In genomic region chr6:61103459-61104234, GRCm38 (mm10) we compare ENCODE assay signal across 24 mouse cellular contexts.
DNase-seq lines count a peak whose midpoint lies in the region; ATAC-seq and TF ChIP-seq lines count a peak whose summit lies in the region.
"Had no signal": no experiment of that assay in that cellular context is flagged by ENCODE, and none has a peak within 500 bp of the region (broad histone marks: within the 10 kb centered on the region; RNA-seq: fewer than 3 reads in every experiment).

No protein-coding gene starts in this region.

- H3K4me1 ChIP-seq in lung, embryonic 14.5 days (ENCODE audit: insufficient read depth) = no peaks in the 10 kb centered on the region
- no peaks in the 10 kb centered on the region for H3K4me1 ChIP-seq in intestine, embryonic 15.5 days (replicated peaks)
- H3K4me1 ChIP-seq in stomach, embryonic 16.5 days (ENCODE audit: control insufficient read depth, insufficient read depth, low read length) = peaks cover 3% of the 10 kb centered on the region
- H3K4me1 ChIP-seq in hindbrain, embryonic 11.5 days (replicated peaks; ENCODE audit: control insufficient read depth, insufficient read depth, low read length) = no peaks in the 10 kb centered on the region
- H3K4me1 ChIP-seq: embryonic facial prominence, embryonic 15.5 days; heart, embryonic 13.5 days had no signal

- no peaks in the 10 kb centered on the region for H3K9me3 ChIP-seq in lung, embryonic 14.5 days (ENCODE audit: low read depth, low read length)
- no peaks in the 10 kb centered on the region for H3K9me3 ChIP-seq in intestine, embryonic 15.5 days
- no peaks in the 10 kb centered on the region for H3K9me3 ChIP-seq in stomach, embryonic 16.5 days (replicated peaks; ENCODE audit: control insufficient read depth, low read length)
- H3K9me3 ChIP-seq in hindbrain, embryonic 11.5 days (ENCODE audit: control insufficient read depth, low read length) = no peaks in the 10 kb centered on the region
- H3K9me3 ChIP-seq: embryonic facial prominence, embryonic 15.5 days; forebrain, embryonic 12.5 days; forebrain, embryonic 15.5 days; G1E; heart, embryonic 13.5 days; hindbrain, embryonic 13.5 days had no signal

- ATAC-seq in lung, embryonic 14.5 days (ENCODE audit: insufficient read depth) = no peak; the same call in 1 of the 2 replicates
- peak; percentile 84 for ATAC-seq in intestine, embryonic 15.5 days
- peak; percentile 60; the same call in 1 of the 2 replicates for ATAC-seq in stomach, embryonic 16.5 days (ENCODE audit: insufficient read depth, low FRiP score)
- ATAC-seq in hindbrain, embryonic 11.5 days (ENCODE audit: low FRiP score) = no peak
- ATAC-seq: forebrain, embryonic 15.5 days; hindbrain, embryonic 16.5 days; Patski had no signal

- WGBS in lung, embryonic 14.5 days = 33% methylated on average over 4 of the region's 4 CpGs
- WGBS in intestine, embryonic 15.5 days = 31% methylated on average over 4 of the region's 4 CpGs
- WGBS in stomach, embryonic 16.5 days = 36% methylated on average over 4 of the region's 4 CpGs
- 64% methylated on average over 4 of the region's 4 CpGs for WGBS in hindbrain, embryonic 11.5 days

- peak; percentile 14 for DNase-seq in lung, embryonic 14.5 days
- no peak for DNase-seq in lung, postnatal 36 days
- peak; percentile 14 for DNase-seq in fat pad, adult 2 months (ENCODE audit: extremely low read depth, low read depth, low spot score)
- no peak for DNase-seq in hindbrain, embryonic 11.5 days (ENCODE audit: low spot score)
- no peak for DNase-seq in cerebellum, adult 11 months
- DNase-seq: adrenal gland, postnatal 10 days; adrenal gland, postnatal 36 days; cerebellum, adult 2 months; cerebellum, adult 9-11 months; cerebellum, postnatal 25 days; gastrocnemius, postnatal 25 days; heart, adult 2 months; kidney, adult 8-10 months had no signal

- no peaks in the 10 kb centered on the region for H3K36me3 ChIP-seq in lung, embryonic 14.5 days (ENCODE audit: insufficient read depth)
- no peaks in the 10 kb centered on the region for H3K36me3 ChIP-seq in intestine, embryonic 15.5 days
- no peaks in the 10 kb centered on the region for H3K36me3 ChIP-seq in stomach, embryonic 16.5 days (ENCODE audit: control insufficient read depth, insufficient read depth, low read length)
- H3K36me3 ChIP-seq in hindbrain, embryonic 11.5 days (ENCODE audit: control insufficient read depth, insufficient read depth, low read length) = no peaks in the 10 kb centered on the region
- H3K36me3 ChIP-seq: embryonic facial prominence, embryonic 15.5 days; forebrain, embryonic 12.5 days; forebrain, embryonic 15.5 days; G1E; heart, embryonic 13.5 days; hindbrain, embryonic 13.5 days had no signal

- no peak overlapping the region for H3K27ac ChIP-seq in lung, embryonic 14.5 days (ENCODE audit: low read depth)
- no peak overlapping the region for H3K27ac ChIP-seq in intestine, embryonic 15.5 days
- peak overlapping the region; percentile 33; the same call in 1 of the 2 replicates for H3K27ac ChIP-seq in stomach, embryonic 16.5 days (ENCODE audit: low read length)
- H3K27ac ChIP-seq in hindbrain, embryonic 11.5 days (ENCODE audit: low read depth, low read length) = no peak overlapping the region
- H3K27ac ChIP-seq: embryonic facial prominence, embryonic 15.5 days; forebrain, embryonic 12.5 days; forebrain, embryonic 15.5 days; heart, adult 2 months; heart, embryonic 13.5 days; hindbrain, embryonic 13.5 days had no signal

- no peak overlapping the region for H3K9ac ChIP-seq in lung, embryonic 14.5 days
- no peak overlapping the region for H3K9ac ChIP-seq in intestine, embryonic 15.5 days
- no peak overlapping the region for H3K9ac ChIP-seq in stomach, embryonic 16.5 days (ENCODE audit: low read length)
- H3K9ac ChIP-seq in hindbrain, embryonic 11.5 days (ENCODE audit: low read depth, low read length) = no peak overlapping the region
- H3K9ac ChIP-seq: embryonic facial prominence, embryonic 15.5 days; forebrain, embryonic 12.5 days; forebrain, embryonic 15.5 days; heart, embryonic 13.5 days; hindbrain, embryonic 13.5 days had no signal

- no peak overlapping the region for H3K4me2 ChIP-seq in lung, embryonic 14.5 days
- H3K4me2 ChIP-seq in intestine, embryonic 15.5 days (replicated peaks) = no peak overlapping the region
- no peak overlapping the region for H3K4me2 ChIP-seq in stomach, embryonic 16.5 days (ENCODE audit: low read depth, low read length)
- H3K4me2 ChIP-seq in hindbrain, embryonic 11.5 days (replicated peaks; ENCODE audit: low read depth, low read length) = no peak overlapping the region
- H3K4me2 ChIP-seq: embryonic facial prominence, embryonic 15.5 days; forebrain, embryonic 12.5 days; forebrain, embryonic 15.5 days; heart, embryonic 13.5 days; hindbrain, embryonic 13.5 days had no signal

- no peak for TF ChIP-seq CTCF in lung, embryonic 14.5 days (IDR thresholded peaks at IDR 0.05; ENCODE audit: low read depth)

- no peaks in the 10 kb centered on the region for H3K27me3 ChIP-seq in lung, embryonic 14.5 days (ENCODE audit: insufficient read depth, low read length)
- no peaks in the 10 kb centered on the region for H3K27me3 ChIP-seq in intestine, embryonic 15.5 days (replicated peaks)
- H3K27me3 ChIP-seq in stomach, embryonic 16.5 days (ENCODE audit: control insufficient read depth, insufficient read depth, low read length) = no peaks in the 10 kb centered on the region
- no peaks in the 10 kb centered on the region for H3K27me3 ChIP-seq in hindbrain, embryonic 11.5 days (ENCODE audit: control insufficient read depth, insufficient read depth, low read length)
- H3K27me3 ChIP-seq: CH12.LX; embryonic facial prominence, embryonic 15.5 days; forebrain, embryonic 12.5 days; forebrain, embryonic 15.5 days; heart, embryonic 13.5 days; hindbrain, embryonic 13.5 days had no signal

- no peak overlapping the region for H3K4me3 ChIP-seq in lung, embryonic 14.5 days (ENCODE audit: low read depth, low read length)
- no peak overlapping the region for H3K4me3 ChIP-seq in intestine, embryonic 15.5 days (replicated peaks)
- H3K4me3 ChIP-seq in stomach, embryonic 16.5 days (replicated peaks; ENCODE audit: low read length) = no peak overlapping the region
- H3K4me3 ChIP-seq in hindbrain, embryonic 11.5 days (ENCODE audit: low read depth, low read length) = no peak overlapping the region
- H3K4me3 ChIP-seq: embryonic facial prominence, embryonic 15.5 days; forebrain, embryonic 12.5 days; forebrain, embryonic 15.5 days; heart, adult 2 months; heart, embryonic 13.5 days; hindbrain, embryonic 13.5 days had no signal

Comparison
In these comparisons a context has a peak if more than half of its experiments do, and no peak if none do; other contexts are left out.
1. DNase-seq: peak in lung, embryonic 14.5 days (single experiment) and fat pad, adult 2 months (single experiment); none in lung, postnatal 36 days (single experiment), hindbrain, embryonic 11.5 days (single experiment) and cerebellum, adult 11 months (single experiment).
2. ATAC-seq: peak in intestine, embryonic 15.5 days (single experiment) and stomach, embryonic 16.5 days (single experiment); none in lung, embryonic 14.5 days (single experiment) and hindbrain, embryonic 11.5 days (single experiment).